Mouse (Mus musculus): ENCODE results near the gene Ndufaf8.

DNA sequence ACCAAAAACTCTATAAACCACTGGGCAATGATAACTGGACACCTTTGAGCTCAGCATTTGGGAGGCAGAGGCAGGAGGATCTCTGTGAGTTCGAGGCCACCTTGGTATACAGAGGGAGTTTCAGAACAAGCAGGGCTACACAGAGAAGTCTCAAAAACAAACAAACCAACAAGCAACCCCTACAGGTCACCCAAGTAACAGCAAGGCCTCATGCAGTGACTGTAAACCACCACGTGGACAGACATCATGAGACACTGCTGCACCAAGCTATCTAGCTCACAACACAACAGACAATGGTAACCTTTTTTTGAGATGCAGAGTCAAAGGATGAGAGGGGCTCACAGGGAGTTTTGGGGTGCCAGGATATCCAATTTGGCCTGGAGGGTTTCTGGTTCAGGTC, 28.1 kb downstream of the Ndufaf8 start:
- no peak for TF ChIP-seq CTCF (IDR thresholded peaks at IDR 0.05; ENCODE audit: low read depth, low read length)
- no peak for TF ChIP-seq POLR2AphosphoS5 (IDR thresholded peaks at IDR 0.05; ENCODE audit: insufficient replicate concordance, low read depth, low read length)
- no peak for TF ChIP-seq GATA1 (IDR thresholded peaks at IDR 0.05; ENCODE audit: borderline replicate concordance, low read length)
- TF ChIP-seq TAL1 (conservative IDR thresholded peaks at IDR 0.05; ENCODE audit: low read depth, low read length), result no peak
